Mouse (Mus musculus): ENCODE measurements around the gene Kcnn3.

The Kcnn3 gene

GRCm38 (mm10) chr3:89617360-89617759 lies 97.4 kb downstream of the Kcnn3 start:
- DNase-seq = no peak

- no peak for DNase-seq
Observed at GRCm38 (mm10) chr3:89622825-89623224, 102.9 kb downstream of the Kcnn3 start.

GRCm38 (mm10) chr3:89623531-89623930 lies 103.6 kb downstream of the Kcnn3 start:
- no peak for DNase-seq

- no peak for DNase-seq
Observed at GRCm38 (mm10) chr3:89624001-89624400, 104.0 kb downstream of the Kcnn3 start.

- no peak for DNase-seq
Observed at GRCm38 (mm10) chr3:89624814-89625445, 105.0 kb downstream of the Kcnn3 start.

GRCm38 (mm10) chr3:89626556-89626955 lies 106.6 kb downstream of the Kcnn3 start:
- no peak for DNase-seq

GRCm38 (mm10) chr3:89629811-89630210 lies 109.8 kb downstream of the Kcnn3 start:
- DNase-seq = no peak

- peak; percentile 17 for DNase-seq
Observed at GRCm38 (mm10) chr3:89631750-89632149, 111.8 kb downstream of the Kcnn3 start.

- no peak for DNase-seq
Observed at GRCm38 (mm10) chr3:89633531-89633930, 113.6 kb downstream of the Kcnn3 start.

GRCm38 (mm10) chr3:89633941-89634340 lies 114.0 kb downstream of the Kcnn3 start:
- DNase-seq = no peak

GRCm38 (mm10) chr3:89640804-89641203 lies 120.8 kb downstream of the Kcnn3 start:
- no peak for DNase-seq

GRCm38 (mm10) chr3:89643391-89643790 lies 123.4 kb downstream of the Kcnn3 start:
- no peak for DNase-seq

GRCm38 (mm10) chr3:89646813-89647255 lies 126.9 kb downstream of the Kcnn3 start:
- DNase-seq = peak; percentile 30

- no peak for DNase-seq
Observed at GRCm38 (mm10) chr3:89647268-89647874, 127.4 kb downstream of the Kcnn3 start.

- no peak for DNase-seq
Observed at GRCm38 (mm10) chr3:89649890-89650289, 129.9 kb downstream of the Kcnn3 start.

- DNase-seq = no peak
Observed at GRCm38 (mm10) chr3:89653231-89653954, 133.4 kb downstream of the Kcnn3 start.

- DNase-seq = no peak
Observed at GRCm38 (mm10) chr3:89657092-89657491, 137.1 kb downstream of the Kcnn3 start.

GRCm38 (mm10) chr3:89658457-89658856 lies 138.5 kb downstream of the Kcnn3 start:
- no peak for DNase-seq

GRCm38 (mm10) chr3:89659938-89660620 lies 140.1 kb downstream of the Kcnn3 start:
- DNase-seq = no peak

GRCm38 (mm10) chr3:89664808-89665207 lies 144.8 kb downstream of the Kcnn3 start:
- no peak for DNase-seq

- DNase-seq = no peak
Observed at GRCm38 (mm10) chr3:89667131-89667530, 147.2 kb downstream of the Kcnn3 start.

- no peak for DNase-seq
Observed at GRCm38 (mm10) chr3:89671334-89671733, 151.4 kb downstream of the Kcnn3 start.

GRCm38 (mm10) chr3:89672573-89673317 lies 152.8 kb downstream of the Kcnn3 start:
- no peak for DNase-seq

All from kidney, adult 11 months (tissue).